Mouse (Mus musculus) layer of hippocampus, adult 9-11 months (tissue): Measurements from ENCODE around the gene Sdhd.
"Not testable (repeated sequence)": the region's sequence is repeated elsewhere in the genome, so short reads cannot be mapped to it uniquely, and the experiment has no call there.

Experiments used
- DNase-seq: peaks from one replicate; pipeline ENCODE4 v3.0.0; 2022

Gene Sdhd

GRCm38 (mm10) chr9:50603189-50603997 is at the start of gene Sdhd, which contains the start of gene Timm8b:
Gene Sdhd, minus strand, starts transcription at chr9:50603812.
Gene Timm8b, plus strand, starts transcription at chr9:50603910.
- DNase-seq, result peak; percentile 96

DNA sequence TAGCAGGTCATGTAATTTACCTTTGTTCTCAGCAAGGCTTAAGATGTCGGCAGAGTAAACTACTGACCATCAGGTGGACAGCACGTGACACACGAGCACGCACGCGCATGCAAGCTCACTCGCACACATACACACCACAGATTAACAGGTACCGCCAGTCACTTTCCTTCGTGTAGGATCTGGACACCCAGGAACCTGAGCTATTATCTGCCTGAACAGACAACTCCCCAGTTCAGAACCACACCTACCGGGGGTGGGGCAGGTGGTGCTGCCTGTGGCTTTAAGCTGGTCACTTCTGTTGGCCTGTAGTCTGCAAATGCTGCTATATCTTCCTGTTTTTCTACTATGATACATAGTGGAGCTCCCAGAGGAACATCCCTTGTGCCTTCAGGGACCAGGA is 46.9 kb upstream of the Sdhd start:
- no peak for DNase-seq

DNA sequence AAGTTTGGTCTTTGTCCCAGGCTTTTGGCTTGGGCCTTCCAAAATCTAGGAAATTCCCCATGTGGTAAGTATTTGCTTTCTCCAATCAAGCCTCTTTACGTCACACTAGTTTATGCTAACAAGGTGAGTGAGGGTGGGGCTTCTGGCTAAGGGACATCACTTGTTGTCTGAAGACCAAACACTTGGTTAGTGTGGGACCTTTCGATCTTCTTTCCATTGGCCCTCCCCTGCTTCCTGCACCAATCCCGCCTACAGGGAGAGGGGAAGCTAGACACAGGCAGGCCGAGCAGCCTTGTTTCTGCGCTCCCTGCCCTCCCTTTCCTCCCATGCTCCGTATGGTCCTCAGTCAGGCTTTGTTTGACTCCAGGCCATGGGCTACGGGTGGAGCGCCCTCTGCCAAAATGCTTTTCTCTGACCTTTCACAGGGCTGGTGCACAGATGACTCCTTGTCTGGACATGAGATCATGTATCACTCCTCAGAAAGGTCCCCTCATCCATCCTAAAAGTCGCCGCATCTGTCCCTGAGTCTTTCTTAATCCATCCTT is 43.3 kb upstream of the Sdhd start:
- no peak for DNase-seq

GRCm38 (mm10) chr9:50634270-50634669 is 30.7 kb upstream of the Sdhd start:
- DNase-seq, result no peak

- DNase-seq, result no peak
Observed at GRCm38 (mm10) chr9:50633059-50633458, 29.4 kb upstream of the Sdhd start.

DNA sequence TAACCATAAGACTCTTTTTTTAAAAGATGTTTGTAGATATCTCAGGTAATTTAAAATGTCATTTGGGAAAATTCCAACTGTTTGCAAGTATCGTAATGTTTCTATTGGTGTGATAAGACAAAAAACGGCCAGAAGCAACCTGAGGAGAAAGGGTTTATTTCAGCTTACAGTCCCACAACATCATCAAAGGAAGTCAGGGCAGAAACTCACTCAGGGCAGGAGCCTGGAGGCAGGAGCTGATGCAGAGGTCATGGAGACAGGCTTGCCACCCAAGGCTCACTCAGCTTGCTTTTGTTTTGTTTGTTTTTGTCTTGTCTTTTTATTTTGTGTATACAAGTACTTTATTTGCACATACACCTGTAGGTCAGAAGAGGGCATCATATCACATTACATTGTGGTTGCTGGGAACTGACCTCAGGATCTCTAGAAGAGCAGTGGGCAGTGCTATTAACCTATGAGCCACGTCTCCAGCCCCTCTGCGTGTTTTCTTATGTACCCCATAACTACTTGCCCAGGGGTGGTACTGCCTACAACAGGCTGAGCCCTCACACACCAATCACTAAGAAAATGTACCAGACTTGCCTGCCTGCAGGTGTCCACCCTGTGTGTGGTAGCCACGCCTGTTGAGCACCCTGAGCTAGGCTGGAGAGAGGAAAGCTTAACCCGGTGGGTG is 28.5 kb upstream of the Sdhd start:
- DNase-seq, result no peak

DNA sequence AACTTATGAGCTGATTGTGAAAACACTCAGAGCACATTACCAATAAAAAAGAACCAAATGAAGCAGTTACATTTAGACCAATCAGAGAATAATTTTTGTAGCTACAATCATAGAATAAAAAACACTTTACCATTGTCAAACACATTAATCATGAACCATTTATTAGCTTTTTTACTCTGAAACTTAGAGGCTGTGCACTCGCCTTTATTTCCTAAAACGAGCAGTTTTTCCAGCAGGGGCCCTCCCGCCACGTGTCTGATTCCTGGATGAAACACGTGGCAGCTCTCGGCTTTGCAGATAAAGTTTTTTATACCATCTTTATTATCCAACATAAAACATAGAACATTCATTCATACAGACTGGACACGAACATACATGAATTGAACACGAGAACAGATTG is 27.3 kb upstream of the Sdhd start:
- not testable (repeated sequence) for DNase-seq

- no peak for DNase-seq
Observed at GRCm38 (mm10) chr9:50617794-50618330, 14.2 kb upstream of the Sdhd start.

DNA sequence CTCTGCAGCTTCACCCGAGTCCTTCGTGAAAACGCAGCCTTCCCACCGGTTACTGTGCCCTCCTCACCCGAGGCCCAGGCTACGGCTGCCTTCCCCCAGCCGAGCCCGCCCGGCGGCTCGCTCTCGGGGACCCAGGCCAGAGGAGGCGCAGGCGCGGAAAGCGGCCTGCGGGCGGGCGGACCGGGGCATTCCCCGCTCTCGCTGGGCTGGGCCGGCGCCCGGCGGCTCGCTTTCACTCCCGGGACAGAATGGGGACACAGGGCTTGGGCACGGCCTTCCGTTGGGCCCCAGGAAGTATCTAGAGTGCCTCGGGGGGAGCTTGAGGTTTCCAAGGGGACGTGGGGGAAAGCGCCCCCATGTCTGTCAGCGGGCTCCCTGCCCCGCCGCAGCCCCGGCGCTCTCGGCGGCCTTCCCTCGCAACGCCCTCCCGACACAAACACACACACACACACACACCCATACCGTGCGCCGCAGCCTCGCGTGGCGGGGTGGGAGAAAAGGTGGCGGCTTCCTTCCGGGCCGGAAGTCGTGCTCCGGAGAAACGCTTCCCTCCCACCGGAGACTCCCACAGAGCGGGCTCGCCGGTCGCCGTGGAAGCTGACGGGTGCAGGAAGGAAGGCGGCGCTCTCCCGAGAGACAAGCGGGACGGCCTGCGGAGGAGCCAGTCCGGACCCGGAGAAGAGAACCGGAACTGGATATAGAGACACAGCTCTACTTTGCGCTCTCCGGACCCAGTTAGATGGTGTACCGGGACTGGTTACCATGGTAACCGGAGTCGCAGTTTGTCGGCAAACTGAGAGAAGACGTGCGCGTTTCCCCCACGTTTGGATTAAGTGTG is 13.4 kb upstream of the Sdhd start, which contains the start of the genes Pih1d2 and Nkapd1:
TSS of gene Pih1d2 (plus strand) at position 556 of the 838 bp plus-strand sequence.
TSS of gene Nkapd1 (minus strand) at position 699 of the 838 bp plus-strand sequence.
- peak; percentile 90 for DNase-seq

DNA sequence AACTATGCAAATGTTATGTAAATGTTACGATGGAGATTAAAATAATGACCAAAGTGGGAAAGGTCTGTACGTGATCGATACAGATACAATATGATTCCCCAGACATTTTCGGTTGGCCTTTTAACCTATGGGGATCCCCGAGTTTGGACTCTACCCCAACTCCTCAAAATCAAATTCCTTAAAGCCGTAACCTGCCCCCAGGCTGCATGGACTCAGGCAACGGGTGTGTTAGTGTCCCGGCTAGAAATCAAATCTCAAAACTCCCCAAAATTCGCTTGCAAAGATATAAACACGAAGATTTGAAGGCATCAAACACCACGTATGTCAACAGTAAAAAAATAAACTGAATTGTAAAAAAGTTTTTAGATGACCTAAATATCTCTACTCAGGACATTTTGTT is 12.5 kb upstream of the Sdhd start:
- DNase-seq, result no peak

DNA sequence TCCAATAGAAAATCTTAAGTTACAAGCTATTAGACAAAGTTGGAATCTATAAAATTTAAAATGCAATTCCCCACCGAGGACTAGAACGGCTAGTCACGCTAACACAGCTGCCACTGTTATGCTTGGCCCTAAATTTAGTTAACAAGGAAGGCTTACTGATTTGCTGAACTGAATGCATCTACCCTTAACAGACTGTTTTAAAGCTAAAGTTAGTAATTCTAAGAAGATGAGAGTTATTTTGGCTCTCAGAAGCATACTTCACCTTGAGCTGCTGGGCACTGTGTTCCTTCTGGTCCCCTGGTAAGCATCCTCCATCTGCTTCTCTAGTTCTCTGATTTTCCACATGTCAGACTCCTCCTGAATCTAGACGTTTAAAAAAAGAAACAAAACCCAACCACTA is 8.5 kb upstream of the Sdhd start:
- peak; percentile 26 for DNase-seq

- DNase-seq, result no peak
Observed at GRCm38 (mm10) chr9:50604338-50604737, 726 bp upstream of the Sdhd start.

GRCm38 (mm10) chr9:50603998-50604324 is 349 bp upstream of the Sdhd start:
- DNase-seq, result no peak

GRCm38 (mm10) chr9:50602055-50602845 is 1.4 kb downstream of the Sdhd start:
- DNase-seq, result no peak

- no peak for DNase-seq
Observed at GRCm38 (mm10) chr9:50601536-50601935, 2.1 kb downstream of the Sdhd start.

DNA sequence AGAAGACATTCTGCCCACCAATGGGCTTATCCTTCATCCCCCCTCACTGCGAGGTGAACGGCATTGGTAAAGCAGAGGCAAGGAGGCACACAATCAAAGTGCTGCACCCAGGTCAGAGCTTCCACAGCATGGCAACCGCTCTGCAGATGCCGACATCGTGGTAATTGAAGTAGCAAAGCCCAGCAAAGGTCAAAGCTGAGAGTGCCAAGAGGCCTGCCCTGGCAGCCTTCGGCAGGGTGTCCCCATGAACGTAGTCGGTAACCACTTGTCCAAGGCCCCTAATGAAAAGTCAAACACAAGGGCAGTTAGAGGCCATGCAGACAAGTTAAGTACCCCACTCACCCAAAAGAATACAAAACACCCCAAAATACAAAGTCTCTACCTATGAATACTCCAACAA is 6.6 kb downstream of the Sdhd start:
- DNase-seq, result no peak

- DNase-seq, result no peak
Observed at GRCm38 (mm10) chr9:50594794-50595417, 8.7 kb downstream of the Sdhd start.

DNA sequence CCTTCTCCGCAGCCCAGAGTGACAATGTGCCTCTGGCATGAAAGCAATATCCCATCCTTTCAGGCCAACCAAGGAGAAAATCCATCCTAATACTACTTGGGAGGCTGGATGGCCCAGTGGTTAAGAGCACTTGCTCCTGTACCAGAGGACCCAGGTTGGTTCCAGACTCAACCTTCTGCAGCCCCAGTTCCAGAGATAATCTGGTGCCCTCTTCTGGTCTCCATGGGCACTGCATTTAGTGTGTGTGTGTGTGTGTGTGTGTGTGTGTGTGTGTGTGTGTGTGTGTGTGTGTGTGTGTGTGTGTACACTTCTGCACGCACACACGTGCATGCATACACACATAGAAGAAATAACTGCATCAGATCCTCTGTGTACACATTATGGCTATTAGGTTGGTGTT is 10.1 kb downstream of the Sdhd start:
- DNase-seq, result no peak

GRCm38 (mm10) chr9:50592955-50593354 is 10.7 kb downstream of the Sdhd start:
- no peak for DNase-seq

DNA sequence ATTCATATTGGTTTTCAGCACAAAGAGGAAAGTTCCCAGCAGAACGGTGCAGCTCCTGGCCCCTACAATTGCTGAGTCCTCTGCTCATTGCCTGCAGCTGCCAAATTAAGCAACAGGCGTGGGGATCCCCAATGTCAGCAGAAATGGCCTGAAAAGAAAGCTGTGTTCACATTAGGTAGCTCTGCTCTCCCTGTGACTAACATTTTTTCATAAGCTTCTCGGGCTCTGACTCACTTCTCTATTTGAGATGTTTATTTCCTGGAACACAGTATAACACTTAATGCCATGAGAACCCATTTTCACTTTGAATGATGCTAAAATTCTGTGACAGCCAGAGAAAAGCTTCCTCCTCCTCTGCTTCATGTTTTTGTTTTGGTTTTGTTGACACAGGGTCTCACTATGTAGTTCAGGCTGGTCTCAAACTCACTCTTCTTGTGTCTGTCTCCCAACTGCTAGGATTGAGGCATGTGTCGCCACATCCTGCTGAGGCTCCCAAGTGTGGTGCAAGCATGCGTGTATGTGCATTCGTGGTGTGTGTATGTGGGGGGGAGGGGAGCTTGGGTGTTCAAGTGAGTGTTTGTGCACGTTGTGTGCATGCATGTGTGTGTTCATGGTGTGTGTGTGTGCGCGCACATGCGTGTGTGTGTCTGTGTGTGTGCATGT is 12.6 kb downstream of the Sdhd start:
- no peak for DNase-seq

DNA sequence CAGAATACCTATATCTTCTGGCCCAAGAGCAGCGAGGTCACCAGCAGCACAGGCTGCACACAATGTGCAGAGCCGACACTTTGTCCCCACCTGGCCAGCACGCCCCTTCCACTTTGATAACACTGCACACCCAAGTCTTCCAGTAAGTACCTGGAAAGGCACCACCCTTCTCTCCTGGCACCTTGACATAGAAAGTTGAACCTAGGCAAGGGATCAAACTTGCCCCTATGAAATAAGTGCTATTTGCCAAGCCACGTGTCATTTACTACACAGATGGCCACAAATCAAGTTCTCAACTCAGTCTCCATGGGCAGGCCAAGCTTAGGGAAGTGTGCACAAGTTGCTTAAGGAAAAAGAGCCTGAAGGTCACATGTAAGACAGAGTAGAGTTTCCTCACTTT is 16.7 kb downstream of the Sdhd start:
- no peak for DNase-seq
